Mouse (Mus musculus) MEL (cell line): Measurements from ENCODE around the gene Coil. TPM values are rescaled to one million over a fixed set of nuclear protein-coding genes. Genes with fewer than 3 reads are reported as not detected.

ENCODE experiments used
- DNase-seq: peaks from one replicate; pipeline ENCODE4 v3.0.0; 2011; ENCODE audit warnings: low read depth, low spot score
- H3K27ac ChIP-seq: 2 replicates; pipeline ENCODE4 v1.5.1; 2012; ENCODE audit warnings: low read depth, mild to moderate bottlenecking, control low read depth, low read length, moderate library complexity; ENCODE audit not compliant: control insufficient read depth
- H3K27me3 ChIP-seq, 2 experiments: fragments of 150-350 bp in 1 of 2; sonication (generic) in 1 of 2; 2 replicates each; pipeline ENCODE4 v1.6.1; 2012; ENCODE audit warnings: low read length in 2 of 2, mild to moderate bottlenecking in 2 of 2, improper control_type of control experiment in 1 of 2, moderate library complexity in 1 of 2; ENCODE audit not compliant: insufficient read depth in 2 of 2, control insufficient read depth in 1 of 2
- H3K36me3 ChIP-seq, 2 experiments: 2 replicates each; pipeline ENCODE4 v1.6.1; 2012 to 2014; ENCODE audit warnings: low read length in 2 of 2, improper control_type of control experiment in 1 of 2, inconsistent platforms in 1 of 2, mild to moderate bottlenecking in 1 of 2; ENCODE audit not compliant: insufficient read depth in 2 of 2, control insufficient read depth in 1 of 2
- H3K4me1 ChIP-seq, 2 experiments: fragments of 150-350 bp in 1 of 2; sonication (generic) in 1 of 2; 2 replicates each; pipeline ENCODE4 v1.6.1; 2012; ENCODE audit warnings: low read length in 2 of 2, improper control_type of control experiment in 1 of 2, mild to moderate bottlenecking in 1 of 2; ENCODE audit not compliant: insufficient read depth in 2 of 2, control insufficient read depth in 1 of 2
- H3K4me3 ChIP-seq, 2 experiments: fragments of 150-350 bp in 1 of 2; sonication (generic) in 1 of 2; 2 replicates each; pipeline ENCODE4 v1.5.1; 2012; ENCODE audit warnings: low read depth in 2 of 2, low read length in 2 of 2, mild to moderate bottlenecking in 2 of 2, moderate library complexity in 2 of 2, control low read depth in 1 of 2, improper control_type of control experiment in 1 of 2; ENCODE audit not compliant: control insufficient read depth in 1 of 2, insufficient read depth in 1 of 2
- H3K79me2 ChIP-seq: 2 replicates; pipeline ENCODE4 v1.6.1; 2012; ENCODE audit warnings: mild to moderate bottlenecking, low read length, moderate library complexity; ENCODE audit not compliant: control insufficient read depth, poor library complexity, insufficient read depth
- H3K9ac ChIP-seq: 2 replicates; pipeline ENCODE4 v1.6.1; 2012; ENCODE audit warnings: low read depth, mild to moderate bottlenecking, control low read depth, low read length, moderate library complexity; ENCODE audit not compliant: control insufficient read depth, poor library complexity, severe bottlenecking
- H3K9me3 ChIP-seq: fragments of 150-350 bp; sonication (generic); replicated peaks from 2 replicates; pipeline ENCODE4 v1.6.1; 2012; ENCODE audit warnings: mild to moderate bottlenecking, low read length, improper control_type of control experiment, moderate library complexity; ENCODE audit not compliant: insufficient read depth
- BHLHE40 ChIP-seq: IDR thresholded peaks from 2 replicates; pipeline ENCODE4 v1.6.1; 2012; ENCODE audit warnings: low read depth, mild to moderate bottlenecking, inconsistent platforms, low read length, improper control_type of control experiment, borderline replicate concordance
- CTCF ChIP-seq, 3 experiments: IDR thresholded peaks in 2 of 3; conservative IDR thresholded peaks in 1 of 3; 2 replicates each; pipeline ENCODE4 v1.5.1; 2011 to 2012; ENCODE audit warnings: low read length in 3 of 3, low read depth in 2 of 3, mild to moderate bottlenecking in 2 of 3, improper control_type of control experiment in 1 of 3, inconsistent platforms in 1 of 3, mixed read lengths in 1 of 3, moderate library complexity in 1 of 3; ENCODE audit not compliant: control insufficient read depth in 1 of 3, insufficient read depth in 1 of 3, poor library complexity in 1 of 3, severe bottlenecking in 1 of 3
- E2F4 ChIP-seq: IDR thresholded peaks from 2 replicates; pipeline ENCODE4 v1.6.1; 2011; ENCODE audit warnings: low read depth, low read length, improper control_type of control experiment, borderline replicate concordance
- GATA1 ChIP-seq: IDR thresholded peaks from 2 replicates; pipeline ENCODE4 v1.6.1; 2011; ENCODE audit warnings: low read depth, low read length, improper control_type of control experiment
- HCFC1 ChIP-seq: IDR thresholded peaks from 2 replicates; pipeline ENCODE4 v1.6.1; 2012; ENCODE audit warnings: low read depth, mild to moderate bottlenecking, inconsistent platforms, low read length, improper control_type of control experiment, moderate library complexity
- MAX ChIP-seq: IDR thresholded peaks from 2 replicates; pipeline ENCODE4 v1.6.1; 2011; ENCODE audit warnings: low read length, improper control_type of control experiment
- MAZ ChIP-seq: IDR thresholded peaks from 2 replicates; pipeline ENCODE4 v1.6.1; 2012; ENCODE audit warnings: low read depth, mild to moderate bottlenecking, inconsistent platforms, low read length, improper control_type of control experiment
- MEF2A ChIP-seq: IDR thresholded peaks from 2 replicates; pipeline ENCODE4 v1.6.1; 2014; ENCODE audit warnings: low read depth, mild to moderate bottlenecking, inconsistent platforms, low read length, improper control_type of control experiment; ENCODE audit not compliant: poor library complexity, insufficient replicate concordance, severe bottlenecking; ENCODE audit errors: extremely low read depth
- MXI1 ChIP-seq: IDR thresholded peaks from 2 replicates; pipeline ENCODE4 v1.6.1; 2011; ENCODE audit warnings: mild to moderate bottlenecking, low read depth, low read length, improper control_type of control experiment
- MYC ChIP-seq: IDR thresholded peaks from 2 replicates; pipeline ENCODE4 v1.6.1; 2011; ENCODE audit warnings: low read depth, mild to moderate bottlenecking, low read length, improper control_type of control experiment, moderate library complexity
- NELFE ChIP-seq: IDR thresholded peaks from 2 replicates; pipeline ENCODE4 v1.6.1; 2011; ENCODE audit warnings: low read depth, low read length, improper control_type of control experiment
- RAD21 ChIP-seq: IDR thresholded peaks from 2 replicates; pipeline ENCODE4 v1.6.1; 2011; ENCODE audit warnings: mild to moderate bottlenecking, low read depth, low read length, improper control_type of control experiment
- SIN3A ChIP-seq: IDR thresholded peaks from 2 replicates; pipeline ENCODE4 v1.6.1; 2012; ENCODE audit warnings: low read length, improper control_type of control experiment, inconsistent platforms
- SMC3 ChIP-seq: IDR thresholded peaks from 2 replicates; pipeline ENCODE4 v1.6.1; 2011; ENCODE audit warnings: low read depth, low read length, improper control_type of control experiment
- TCF12 ChIP-seq: IDR thresholded peaks from 2 replicates; pipeline ENCODE4 v1.6.1; 2014; ENCODE audit warnings: low read depth, mild to moderate bottlenecking, inconsistent platforms, low read length, improper control_type of control experiment, moderate library complexity
- ZC3H11A ChIP-seq: IDR thresholded peaks from 2 replicates; pipeline ENCODE4 v1.6.1; 2012; ENCODE audit warnings: low read depth, mild to moderate bottlenecking, inconsistent platforms, low read length, improper control_type of control experiment
- ZMIZ1 ChIP-seq: IDR thresholded peaks from 2 replicates; pipeline ENCODE4 v1.6.1; 2012; ENCODE audit warnings: low read depth, mild to moderate bottlenecking, inconsistent platforms, low read length, improper control_type of control experiment, moderate library complexity
- ZNF384 ChIP-seq: IDR thresholded peaks from 2 replicates; pipeline ENCODE4 v1.6.1; 2012; ENCODE audit warnings: low read depth, mild to moderate bottlenecking, inconsistent platforms, low read length, improper control_type of control experiment
- polyA plus RNA-seq, 2 experiments: library from polyadenylated mRNA; stranded (reverse) in 1 of 2; unstranded in 1 of 2; fragments of >175 nt in 1 of 2; fragments of >200 nt in 1 of 2; gene quantifications; 2 replicates each; pipeline versions ENCODE4 v1.2.1 to v1.2.4; 2012; ENCODE audit warnings: low replicate concordance in 2 of 2, low read depth in 1 of 2; ENCODE audit not compliant: insufficient read length in 2 of 2, insufficient read depth in 1 of 2, missing spikeins in 1 of 2
- total RNA-seq: library from RNA; depleted of rRNA; stranded (reverse); fragments of 300-350 nt; gene quantifications from 2 replicates; pipeline ENCODE4 v1.2.3, GENCODE M21; 2012

Coil gene
- total and polyA plus RNA-seq, 3 experiments: 24.4 to 32.6 TPM; not detected in 1

DNA sequence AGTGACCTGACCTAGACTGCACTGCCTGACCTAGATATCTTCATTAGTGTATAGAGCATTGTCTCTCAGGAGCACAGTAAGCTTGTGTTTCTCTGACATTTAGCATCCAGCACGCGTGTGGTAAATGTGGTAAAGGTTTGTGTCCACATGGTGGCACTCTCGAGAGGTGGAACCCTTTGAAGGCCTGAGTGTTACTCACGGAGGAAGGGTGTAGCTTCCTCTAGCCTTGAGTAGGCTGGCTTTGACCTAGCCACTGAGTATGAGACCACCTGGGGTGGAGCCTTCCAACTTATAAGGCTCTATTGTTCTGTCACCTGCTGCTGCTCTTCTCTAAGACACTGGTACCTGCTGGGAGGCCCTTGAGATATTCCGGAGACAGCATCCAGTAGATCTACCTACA, 23.6 kb downstream of the Coil start:
- peak; percentile 94 for DNase-seq

DNA sequence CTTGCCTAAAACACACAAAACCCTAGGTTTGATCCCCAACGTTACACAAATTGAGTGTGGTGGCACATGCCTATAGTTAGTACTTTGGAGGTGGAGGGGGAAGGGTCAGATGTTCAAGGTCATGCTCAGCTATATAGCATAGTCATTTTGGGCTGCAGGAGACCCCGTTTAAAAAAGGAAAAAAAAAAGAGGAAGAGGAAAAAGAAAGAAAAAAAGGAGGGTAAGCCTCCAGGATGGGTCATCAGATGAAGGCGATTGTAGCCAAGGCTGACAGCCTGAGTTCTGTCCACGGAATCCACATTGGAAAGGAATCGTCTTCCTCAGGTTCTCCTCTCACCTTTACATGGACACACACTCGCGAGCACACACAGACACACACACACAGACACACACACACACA, 24.4 kb downstream of the Coil start:
- Histone ChIP-seq H3K27me3 (no peaks in the 10 kb centered on the region), H3K79me2 (peaks cover 3% of the 10 kb centered on the region), H3K9me3 (no peaks in the 10 kb centered on the region), H3K4me3 (no peak overlapping the region), H3K36me3 (peaks cover 3 to 22% of the 10 kb centered on the region in 2 experiments), H3K9ac (peak overlapping the region; percentile 5; the same call in 1 of the 2 replicates), H3K27ac (no peak overlapping the region), H3K4me1 (peaks cover 8 to 24% of the 10 kb centered on the region in 2 experiments)
- no peak for DNase-seq
- TF ChIP-seq MEF2A: no peak
- TF ChIP-seq NELFE: no peak
- no peak for TF ChIP-seq ZMIZ1
- TF ChIP-seq ZNF384: peak; percentile 71; the same call in 1 of the 2 replicates

More for the DNA sequence above, 23.6 kb downstream of the Coil start:
- Histone ChIP-seq H3K27me3 (no peaks in the 10 kb centered on the region), H3K79me2 (no peaks in the 10 kb centered on the region), H3K4me3 (no peak overlapping the region), H3K36me3 (peaks cover 3 to 22% of the 10 kb centered on the region in 2 experiments), H3K27ac (no peak overlapping the region), H3K9ac (no peak overlapping the region), H3K4me1 (peaks cover 8 to 24% of the 10 kb centered on the region in 2 experiments), H3K9me3 (no peaks in the 10 kb centered on the region)
- 0 out of 2 replicates have a peak, but pooled peaks have one; percentile 22 for TF ChIP-seq ZNF384
- no peak for TF ChIP-seq E2F4
- peak; percentile 67 for TF ChIP-seq MAX
- 0 out of 2 replicates have a peak, but pooled peaks have one; percentile 37 for TF ChIP-seq MXI1
- peak; percentile 94 for TF ChIP-seq SMC3
- TF ChIP-seq HCFC1: 0 out of 2 replicates have a peak, but pooled peaks have one; percentile 34
- TF ChIP-seq RAD21: peak; percentile 82
- peak; percentile 46; the same call in 1 of the 2 replicates for TF ChIP-seq SIN3A
- peak; percentile 86 for TF ChIP-seq ZC3H11A
- TF ChIP-seq MYC: peak; percentile 88
- no peak for TF ChIP-seq GATA1
- TF ChIP-seq TCF12: 0 out of 2 replicates have a peak, but pooled peaks have one; percentile 27
- TF ChIP-seq CTCF (IDR thresholded peaks at IDR 0.05 in 2 of 3, conservative IDR thresholded peaks at IDR 0.05 in 1 of 3; ENCODE audit: control insufficient read depth in 1 of 3, insufficient read depth in 1 of 3, low read depth in 2 of 3, low read length in 3 of 3, poor library complexity in 1 of 3, severe bottlenecking in 1 of 3): peak; percentile 64 to 90 (median 80)
- no peak for TF ChIP-seq MAZ
- TF ChIP-seq NELFE: no peak
- 0 out of 2 replicates have a peak, but pooled peaks have one; percentile 22 for TF ChIP-seq BHLHE40
